Mouse (Mus musculus) gastrocnemius, adult 8-10 months (tissue): ENCODE data around the gene Fbh1. TPM values are rescaled to one million over a fixed set of nuclear protein-coding genes. Genes with fewer than 3 reads are reported as not detected.
"Not testable (repeated sequence)": the region's sequence is repeated elsewhere in the genome, so short reads cannot be mapped to it uniquely, and the experiment has no call there.

ENCODE experiments used
- DNase-seq, 2 experiments: peaks; one replicate each; pipeline ENCODE4 v3.0.0; 2022; ENCODE audit warnings: low spot score in 2 of 2
- total RNA-seq, 4 experiments: library from RNA; stranded (reverse); gene quantifications; 2 replicates each; pipeline ENCODE4 v1.2.4; 2022

The Fbh1 gene
- total RNA-seq, 4 experiments from 2014 or later, result 21.2 to 27.1 (median 23.5) TPM

DNA sequence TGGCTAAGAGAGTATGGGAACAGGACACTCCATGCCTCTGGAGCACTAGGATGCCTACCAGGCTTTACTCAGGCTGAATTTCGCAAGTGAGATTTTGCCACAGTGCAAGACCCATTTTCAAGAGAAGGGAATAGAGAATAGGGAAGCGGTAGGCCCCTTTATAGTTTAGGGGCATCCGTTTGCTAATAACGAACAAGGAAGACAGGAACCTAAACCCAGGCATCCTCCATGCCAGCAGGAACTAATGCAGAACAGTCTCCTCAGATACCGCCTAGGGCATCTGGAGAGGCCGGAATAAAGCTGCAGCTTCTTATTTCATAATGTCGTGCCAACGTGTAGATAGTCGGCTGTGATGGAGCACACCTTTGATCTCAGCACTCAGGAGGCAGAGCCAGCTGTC lies 54.8 kb downstream of the Fbh1 start:
- DNase-seq, result no peak

DNA sequence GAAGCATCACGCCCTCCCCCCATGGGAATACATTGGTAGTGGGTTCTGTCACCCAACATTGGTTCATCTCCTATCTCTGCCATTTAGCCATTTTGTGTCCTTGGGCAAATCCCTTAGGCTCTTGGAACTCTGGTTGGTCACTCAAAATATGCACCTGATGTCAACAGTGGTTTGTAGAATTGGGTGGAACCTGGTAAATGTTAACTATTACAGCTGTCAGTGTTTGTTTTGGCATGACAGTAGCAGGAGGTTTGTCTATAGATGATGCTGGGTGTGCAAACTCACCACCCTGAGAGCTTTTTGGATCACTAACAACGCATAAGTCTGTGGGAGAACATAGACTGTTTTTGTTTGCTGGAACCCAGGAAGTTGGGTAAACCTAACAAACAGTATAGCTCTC lies 58.8 kb downstream of the Fbh1 start:
- no peak for DNase-seq

DNA sequence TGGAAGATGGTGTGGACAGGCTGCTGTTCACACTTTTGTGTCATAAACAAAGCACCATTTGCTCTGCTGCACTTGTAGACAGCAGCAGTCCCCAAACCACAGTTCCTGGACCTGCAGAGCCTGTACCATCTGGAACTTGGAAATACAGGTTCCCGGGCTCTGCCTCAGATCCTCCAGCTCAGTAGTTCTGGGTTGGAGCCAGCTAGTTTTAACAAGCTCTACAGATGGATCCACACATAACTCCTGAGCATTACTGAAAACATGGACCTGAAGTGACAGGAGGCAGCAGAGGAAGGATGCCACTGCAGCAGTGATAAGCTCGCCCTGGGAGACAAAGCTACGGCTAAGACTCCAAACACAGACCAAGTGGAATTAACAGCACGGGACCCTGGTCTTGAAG lies 62.8 kb downstream of the Fbh1 start:
- no peak for DNase-seq

GRCm38 (mm10) chr2:11713021-11713420 lies 64.4 kb downstream of the Fbh1 start:
- no peak for DNase-seq

GRCm38 (mm10) chr2:11712483-11712990 lies 64.8 kb downstream of the Fbh1 start:
- no peak for DNase-seq

DNA sequence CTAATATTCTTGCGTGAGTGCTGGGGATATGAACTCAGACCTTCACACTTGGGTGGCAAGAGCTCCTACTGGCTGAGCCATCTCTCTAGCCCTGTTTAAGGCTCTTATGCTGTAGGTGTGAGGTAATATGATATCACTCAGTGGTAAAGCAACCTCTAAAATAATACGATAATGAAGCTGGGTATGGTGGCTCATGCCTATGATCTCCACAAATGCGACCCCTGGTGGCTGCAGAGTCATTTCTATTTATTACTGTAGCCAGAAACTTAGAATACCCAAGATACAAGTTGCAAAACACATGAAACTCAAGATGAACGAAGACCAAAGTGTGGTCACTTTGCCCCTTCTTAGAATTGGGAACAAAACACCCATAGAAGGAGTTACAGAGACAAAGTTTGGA lies 67.3 kb downstream of the Fbh1 start:
- not testable (repeated sequence) for DNase-seq

- DNase-seq, result peak; percentile 27 to 35
Measured at GRCm38 (mm10) chr2:11708538-11708937, 68.8 kb downstream of the Fbh1 start.

- DNase-seq, result no peak
Measured at GRCm38 (mm10) chr2:11706746-11707065, 70.7 kb downstream of the Fbh1 start.

DNA sequence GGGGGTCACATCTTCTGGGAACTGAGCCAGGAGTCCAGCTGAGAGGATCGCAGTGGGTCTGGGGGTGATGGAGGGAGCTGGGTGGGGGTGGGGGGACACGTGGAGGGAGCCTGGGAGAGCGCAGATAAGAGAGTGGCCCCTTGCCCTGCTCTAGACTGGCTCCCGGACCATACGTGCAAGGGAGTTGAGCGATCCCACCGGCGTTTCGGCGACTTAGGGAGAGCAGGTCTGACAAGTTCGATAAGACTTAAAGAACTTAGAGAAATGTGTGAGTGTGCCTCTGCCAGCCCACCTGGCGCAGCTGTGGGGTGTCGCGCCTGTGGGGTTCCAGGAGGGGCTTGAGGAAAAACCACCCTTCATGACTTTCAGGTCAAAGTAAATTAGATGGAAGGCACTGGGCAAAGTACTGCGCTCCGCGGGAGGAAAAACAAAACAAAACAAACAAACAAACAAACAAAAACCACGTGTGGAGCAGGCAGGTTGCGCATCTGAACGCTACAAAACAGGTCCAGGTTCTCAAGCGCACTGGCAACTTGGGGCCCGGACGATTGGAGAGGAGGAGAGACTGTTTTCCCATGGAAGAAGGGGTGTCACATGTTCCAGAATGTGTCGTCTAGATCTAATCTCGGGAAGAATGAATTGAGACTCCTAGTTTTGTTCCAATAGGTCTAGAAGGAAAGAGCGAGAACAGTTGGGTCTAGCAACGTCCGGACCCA lies 71.2 kb downstream of the Fbh1 start:
- no peak for DNase-seq

- peak; percentile 89 to 91 for DNase-seq
Measured at GRCm38 (mm10) chr2:11705201-11706025, 72.0 kb downstream of the Fbh1 start, which contains the start of gene Il15ra. Gene Il15ra, plus strand, starts transcription at chr2:11705290.

DNA sequence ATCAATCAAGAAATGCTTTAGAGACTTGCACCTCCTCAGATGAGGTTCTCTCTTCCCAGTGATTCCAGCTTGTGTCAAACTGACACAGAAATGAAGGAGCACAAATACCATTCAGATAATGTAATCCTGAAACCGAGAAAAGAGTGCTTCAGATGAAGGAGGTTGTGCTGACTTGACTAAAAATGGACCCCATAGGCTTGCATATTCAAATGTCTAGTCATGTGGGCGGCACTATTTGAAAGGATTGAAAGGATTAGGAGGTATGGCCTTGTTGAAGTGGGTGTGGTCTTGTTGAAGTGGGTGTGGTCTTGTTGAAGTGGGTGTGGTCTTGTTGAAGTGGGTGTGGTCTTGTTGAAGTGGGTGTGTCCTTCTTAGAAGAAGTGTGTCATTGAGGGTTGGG lies 77.5 kb downstream of the Fbh1 start:
- DNase-seq, result no peak

DNA sequence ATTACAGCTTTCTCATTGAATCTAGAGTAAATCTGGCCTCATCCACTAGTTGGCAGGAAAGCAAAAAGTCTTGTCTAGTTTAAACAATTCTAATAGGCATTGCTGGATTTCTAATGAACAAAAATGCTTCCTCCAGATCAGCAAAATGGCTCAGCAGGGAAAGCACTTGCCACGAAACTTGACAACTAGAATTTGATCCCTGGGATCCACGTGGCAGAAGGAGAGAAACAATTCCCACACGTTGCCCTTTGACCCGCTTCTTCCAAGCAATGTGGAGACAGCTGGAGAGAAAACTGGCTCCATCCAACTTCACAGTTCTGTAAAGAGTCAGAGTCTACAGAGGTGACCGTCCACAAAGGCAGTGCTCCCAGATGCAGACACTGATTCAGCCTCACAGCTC lies 78.4 kb downstream of the Fbh1 start:
- DNase-seq, result no peak

DNA sequence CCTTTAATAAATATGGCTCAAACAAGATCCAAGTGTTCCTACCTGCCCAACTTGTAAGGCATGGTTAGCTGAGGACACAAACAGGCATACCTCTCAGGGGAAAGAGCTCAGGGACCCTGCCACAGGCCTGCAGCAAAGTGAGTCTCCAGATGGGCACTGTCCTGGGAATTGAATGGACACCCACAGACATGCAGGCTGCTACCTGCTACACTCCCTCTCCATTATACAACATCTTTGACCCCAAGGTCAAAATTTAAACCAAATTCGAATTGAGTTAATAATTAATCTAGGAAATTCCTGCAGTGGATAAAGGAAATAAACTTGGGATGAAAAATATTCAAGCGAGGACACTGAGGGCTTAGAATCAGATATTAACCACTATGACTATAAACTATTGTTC lies 81.5 kb downstream of the Fbh1 start:
- no peak for DNase-seq

DNA sequence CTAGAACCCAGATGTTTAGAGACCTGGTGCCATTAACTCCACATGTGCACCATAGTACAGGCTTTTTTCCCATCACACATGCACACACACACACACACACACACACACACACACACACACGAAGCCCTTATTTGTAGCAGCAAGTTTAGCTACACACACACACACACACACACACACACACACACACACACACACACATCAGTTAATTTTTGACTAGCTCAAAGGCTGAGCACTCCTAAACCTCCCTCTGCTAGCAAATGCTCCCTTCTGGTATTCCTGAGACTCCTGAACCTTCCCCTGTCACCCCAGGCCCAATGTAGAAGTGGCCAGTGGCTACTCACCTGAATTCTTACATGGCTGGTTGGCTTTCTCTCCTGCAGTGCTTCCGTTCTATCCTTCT lies 83.3 kb downstream of the Fbh1 start:
- DNase-seq, result no peak

GRCm38 (mm10) chr2:11693352-11693751 lies 84.0 kb downstream of the Fbh1 start:
- DNase-seq, result no peak

Other genes with a start within 250 kb of the Fbh1 start
- gene Pfkfb3, start 223.5 kb downstream of the Fbh1 start, total RNA-seq, result 100 to 1,000 TPM; 202 to 429 (median 324) TPM
- gene Rbm17, start 173.4 kb downstream of the Fbh1 start, total RNA-seq, result 10 to 100 TPM; 37.3 to 57.8 (median 46.3) TPM
- gene Gm17490, start 151.3 kb downstream of the Fbh1 start, total RNA-seq, result not detected
- under 1 TPM; 0.22 to 0.49 (median 0.26) TPM for gene Il2ra, start 134.8 kb downstream of the Fbh1 start, total RNA-seq
- gene Il15ra, start 72.3 kb downstream of the Fbh1 start, total RNA-seq, result 10 to 100 TPM; 15.5 to 25.7 (median 19.9) TPM
- gene Ankrd16, start 294 bp upstream of the Fbh1 start, total RNA-seq, result 10 to 100 TPM; 24.3 to 29.0 (median 24.6) TPM